Mouse (Mus musculus): ENCODE measurements around the gene Taf1b.

DNA sequence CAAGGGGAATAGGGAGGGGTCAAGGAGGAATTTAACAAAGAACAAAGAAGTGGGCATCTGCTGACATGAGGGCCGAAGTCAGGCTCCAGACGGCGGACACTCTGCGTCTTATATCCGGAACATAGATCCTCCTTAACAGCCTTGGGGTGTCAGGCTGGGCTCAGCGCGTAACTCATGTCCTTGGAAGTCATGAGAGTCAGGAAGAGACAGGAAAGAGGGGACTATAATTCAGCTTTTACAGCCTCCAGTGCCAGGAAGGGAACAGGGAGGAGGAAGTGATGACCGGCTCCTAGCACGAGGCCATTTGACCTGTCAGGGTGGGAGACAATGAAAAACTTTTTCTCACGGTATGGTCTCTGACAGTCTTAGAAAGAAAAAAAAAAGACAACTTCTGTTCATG, 37.8 kb upstream of the Taf1b start:
- no peak for TF ChIP-seq CTCF (IDR thresholded peaks at IDR 0.05; ENCODE audit: extremely low read depth, insufficient read depth, insufficient read length, insufficient replicate concordance)
- no peak for TF ChIP-seq POLR2A (IDR thresholded peaks at IDR 0.05; ENCODE audit: low read depth, low read length)

Data from spleen, adult 2 months (tissue).